In genomic region chr3:77742146-77742545, GRCm38 (mm10) we compare ENCODE assay signal across 27 mouse cellular contexts.
DNase-seq lines count a peak whose midpoint lies in the region; ATAC-seq and TF ChIP-seq lines count a peak whose summit lies in the region.
"Had no signal": no experiment of that assay in that cellular context is flagged by ENCODE, and none has a peak within 500 bp of the region (broad histone marks: within the 10 kb centered on the region; RNA-seq: fewer than 3 reads in every experiment).

No protein-coding gene starts in this region.

- H3K4me1 ChIP-seq in forebrain, embryonic 14.5 days (ENCODE audit: control insufficient read depth, insufficient read depth, low read length) = no peaks in the 10 kb centered on the region
- H3K4me1 ChIP-seq in forebrain, embryonic 16.5 days (replicated peaks; ENCODE audit: control insufficient read depth, insufficient read depth, low read length) = no peaks in the 10 kb centered on the region
- H3K4me1 ChIP-seq in midbrain, postnatal 0 days (ENCODE audit: insufficient read depth, low read length) = no peaks in the 10 kb centered on the region
- no peaks in the 10 kb centered on the region for H3K4me1 ChIP-seq in midbrain, embryonic 11.5 days (ENCODE audit: control insufficient read depth, insufficient read depth, low read length)
- H3K4me1 ChIP-seq: embryonic facial prominence, embryonic 13.5 days; forebrain, embryonic 10.5 days; forebrain, embryonic 13.5 days; heart, embryonic 12.5 days; heart, embryonic 15.5 days; hindbrain, embryonic 10.5 days had no signal

- WGBS in forebrain, embryonic 14.5 days = 83% methylated on average over 3 of the region's 3 CpGs
- 83% methylated on average over 3 of the region's 3 CpGs for WGBS in forebrain, embryonic 16.5 days
- WGBS in midbrain, postnatal 0 days = 92% methylated on average over 3 of the region's 3 CpGs
- 94% methylated on average over 3 of the region's 3 CpGs for WGBS in midbrain, embryonic 11.5 days

- peak; percentile 51 to 53 for DNase-seq in cerebellum, postnatal 10 days
- no peak for DNase-seq in cerebellum, postnatal 4 days (ENCODE audit: low spot score in 2 of 2)
- peak; percentile 62 for DNase-seq in forebrain, embryonic 14.5 days (ENCODE audit: low spot score)
- DNase-seq in midbrain, postnatal 0 days (ENCODE audit: low spot score) = peak; percentile 51
- DNase-seq in midbrain, embryonic 11.5 days (ENCODE audit: low spot score, missing footprints) = no peak
- no peak for DNase-seq in adrenal gland, postnatal 10 days
- DNase-seq: adrenal gland, adult 2 months; adrenal gland, postnatal 25 days; B cell, adult 2 months; cerebellum, adult 11-12 months; cerebellum, adult 8-10 months; gastrocnemius, postnatal 25 days; heart, adult 18-20 months; heart, postnatal 10 days; heart, postnatal 36 days; kidney, adult 2 months had no signal

- no peak overlapping the region for H3K9ac ChIP-seq in forebrain, embryonic 14.5 days (ENCODE audit: low read length)
- no peak overlapping the region for H3K9ac ChIP-seq in forebrain, embryonic 16.5 days (replicated peaks; ENCODE audit: low read depth, low read length)
- H3K9ac ChIP-seq in midbrain, postnatal 0 days (replicated peaks; ENCODE audit: low read length, poor library complexity, severe bottlenecking) = no peak overlapping the region
- no peak overlapping the region for H3K9ac ChIP-seq in midbrain, embryonic 11.5 days (ENCODE audit: low read length)
- H3K9ac ChIP-seq: embryonic facial prominence, embryonic 13.5 days; forebrain, embryonic 13.5 days; heart, embryonic 12.5 days; heart, embryonic 15.5 days; hindbrain, embryonic 14.5 days had no signal

- no peaks in the 10 kb centered on the region for H3K9me3 ChIP-seq in forebrain, embryonic 14.5 days (replicated peaks; ENCODE audit: control insufficient read depth, low read length)
- H3K9me3 ChIP-seq in forebrain, embryonic 16.5 days (ENCODE audit: control insufficient read depth, low read length) = no peaks in the 10 kb centered on the region
- H3K9me3 ChIP-seq in midbrain, postnatal 0 days (ENCODE audit: low read length) = no peaks in the 10 kb centered on the region
- no peaks in the 10 kb centered on the region for H3K9me3 ChIP-seq in midbrain, embryonic 11.5 days (ENCODE audit: control insufficient read depth, low read length)
- H3K9me3 ChIP-seq: embryonic facial prominence, embryonic 13.5 days; forebrain, embryonic 10.5 days; forebrain, embryonic 13.5 days; G1E; heart, embryonic 12.5 days; heart, embryonic 15.5 days; hindbrain, embryonic 10.5 days had no signal

- ATAC-seq in forebrain, embryonic 14.5 days = peak; percentile 55; the same call in 1 of the 2 replicates
- no peak for ATAC-seq in forebrain, embryonic 16.5 days
- no peak for ATAC-seq in midbrain, postnatal 0 days (ENCODE audit: low FRiP score)
- no peak for ATAC-seq in midbrain, embryonic 11.5 days (ENCODE audit: low FRiP score)
- ATAC-seq: forebrain, embryonic 13.5 days; intestine, postnatal 0 days had no signal

- H3K27me3 ChIP-seq in forebrain, embryonic 14.5 days (replicated peaks; ENCODE audit: control insufficient read depth, insufficient read depth, low read length) = no peaks in the 10 kb centered on the region
- H3K27me3 ChIP-seq in forebrain, embryonic 16.5 days (replicated peaks; ENCODE audit: control insufficient read depth, insufficient read depth, low read length) = no peaks in the 10 kb centered on the region
- no peaks in the 10 kb centered on the region for H3K27me3 ChIP-seq in midbrain, postnatal 0 days (ENCODE audit: insufficient read depth, low read length)
- no peaks in the 10 kb centered on the region for H3K27me3 ChIP-seq in midbrain, embryonic 11.5 days (ENCODE audit: control insufficient read depth, insufficient read depth, low read length)
- H3K27me3 ChIP-seq: CH12.LX; embryonic facial prominence, embryonic 13.5 days; forebrain, embryonic 13.5 days; heart, embryonic 12.5 days; heart, embryonic 15.5 days had no signal

- no peak overlapping the region for H3K4me2 ChIP-seq in forebrain, embryonic 14.5 days (ENCODE audit: low read length)
- H3K4me2 ChIP-seq in forebrain, embryonic 16.5 days (ENCODE audit: low read length) = no peak overlapping the region
- no peak overlapping the region for H3K4me2 ChIP-seq in midbrain, postnatal 0 days (ENCODE audit: low read depth, low read length, poor library complexity, severe bottlenecking)
- no peak overlapping the region for H3K4me2 ChIP-seq in midbrain, embryonic 11.5 days
- H3K4me2 ChIP-seq: embryonic facial prominence, embryonic 13.5 days; forebrain, embryonic 13.5 days; heart, embryonic 12.5 days; heart, embryonic 15.5 days; hindbrain, embryonic 14.5 days had no signal

- H3K36me3 ChIP-seq in forebrain, embryonic 14.5 days (ENCODE audit: control insufficient read depth, insufficient read depth, low read length) = no peaks in the 10 kb centered on the region
- no peaks in the 10 kb centered on the region for H3K36me3 ChIP-seq in forebrain, embryonic 16.5 days (ENCODE audit: control insufficient read depth, insufficient read depth)
- no peaks in the 10 kb centered on the region for H3K36me3 ChIP-seq in midbrain, postnatal 0 days (ENCODE audit: insufficient read depth, low read length)
- no peaks in the 10 kb centered on the region for H3K36me3 ChIP-seq in midbrain, embryonic 11.5 days (ENCODE audit: control insufficient read depth, insufficient read depth, low read length)
- H3K36me3 ChIP-seq: embryonic facial prominence, embryonic 13.5 days; forebrain, embryonic 10.5 days; G1E; heart, embryonic 12.5 days; heart, embryonic 15.5 days; hindbrain, embryonic 10.5 days had no signal

- no peak for TF ChIP-seq CTCF in midbrain, postnatal 0 days (IDR thresholded peaks at IDR 0.05)

- H3K4me3 ChIP-seq in forebrain, embryonic 14.5 days (ENCODE audit: low read depth, low read length) = no peak overlapping the region
- no peak overlapping the region for H3K4me3 ChIP-seq in forebrain, embryonic 16.5 days (replicated peaks; ENCODE audit: low read length)
- no peak overlapping the region for H3K4me3 ChIP-seq in midbrain, postnatal 0 days (ENCODE audit: low read depth, low read length)
- no peak overlapping the region for H3K4me3 ChIP-seq in midbrain, embryonic 11.5 days (ENCODE audit: low read depth, low read length)
- H3K4me3 ChIP-seq: embryonic facial prominence, embryonic 13.5 days; forebrain, embryonic 10.5 days; forebrain, embryonic 13.5 days; heart, embryonic 12.5 days; heart, embryonic 15.5 days; hindbrain, embryonic 10.5 days had no signal

- H3K27ac ChIP-seq in forebrain, embryonic 14.5 days (ENCODE audit: low read depth, low read length) = no peak overlapping the region
- no peak overlapping the region for H3K27ac ChIP-seq in forebrain, embryonic 16.5 days (ENCODE audit: low read length)
- no peak overlapping the region for H3K27ac ChIP-seq in midbrain, postnatal 0 days (ENCODE audit: low read depth, low read length)
- H3K27ac ChIP-seq in midbrain, embryonic 11.5 days (ENCODE audit: low read depth, low read length) = no peak overlapping the region
- H3K27ac ChIP-seq: embryonic facial prominence, embryonic 13.5 days; forebrain, embryonic 10.5 days; forebrain, embryonic 13.5 days; heart, embryonic 15.5 days; hindbrain, embryonic 10.5 days; hindbrain, embryonic 14.5 days had no signal

Comparison
In these comparisons a context has a peak if more than half of its experiments do, and no peak if none do; other contexts are left out.
1. DNase-seq: peak in cerebellum, postnatal 10 days (2 of 2), forebrain, embryonic 14.5 days (single experiment) and midbrain, postnatal 0 days (single experiment); none in cerebellum, postnatal 4 days (0 of 2), midbrain, embryonic 11.5 days (single experiment) and adrenal gland, postnatal 10 days (single experiment).